Mouse (Mus musculus): ENCODE measurements around the gene Rasgrp2. TPM values are rescaled to one million over a fixed set of nuclear protein-coding genes. Genes with fewer than 3 reads are reported as not detected.

Rasgrp2 gene
- total RNA-seq, 1 experiment: 81.7 TPM

- no peak overlapping the region for H3K27ac ChIP-seq (ENCODE audit: insufficient read depth, low read depth, low read length, poor library complexity, severe bottlenecking)
- in situ Hi-C loops (cut with MboI; ENCODE audit: low sequenced_read_pairs in 2 of 2, unreplicated experiment in 2 of 2): no loop called here
- TF ChIP-seq MAFK (IDR thresholded peaks at IDR 0.05; ENCODE audit: insufficient read depth, low read depth, low read length): no peak
- no peak for TF ChIP-seq ZC3H11A (IDR thresholded peaks at IDR 0.05; ENCODE audit: borderline replicate concordance, low read depth, low read length)
- no peak for TF ChIP-seq ZNF384 (IDR thresholded peaks at IDR 0.05; ENCODE audit: low read depth, low read length)
- TF ChIP-seq CHD2 (IDR thresholded peaks at IDR 0.05; ENCODE audit: low read depth, low read length): no peak
- TF ChIP-seq HCFC1 (IDR thresholded peaks at IDR 0.05; ENCODE audit: borderline replicate concordance, insufficient read depth, low read length): no peak
- peaks cover 0 to 15% of the 10 kb centered on the region in 2 experiments; a peak in 2 of 4 replicates for H3K4me1 ChIP-seq (ENCODE audit: control insufficient read depth in 2 of 2, insufficient read depth in 2 of 2, low read length in 2 of 2, poor library complexity in 1 of 2)
- H3K9ac ChIP-seq (ENCODE audit: insufficient read depth, low read depth, low read length, poor library complexity, severe bottlenecking): no peak overlapping the region
- DNase-seq (ENCODE audit: low read depth, low spot score): no peak
- H3K9me3 ChIP-seq (ENCODE audit: control insufficient read depth, insufficient read depth, low read depth, low read length): no peaks in the 10 kb centered on the region
- no peaks in the 10 kb centered on the region for H3K36me3 ChIP-seq (ENCODE audit: control insufficient read depth, insufficient read depth, low read length, poor library complexity, severe bottlenecking)
- no peak overlapping the region for H3K4me3 ChIP-seq (ENCODE audit: insufficient read depth in 1 of 2, low read depth in 1 of 2, low read length in 2 of 2, poor library complexity in 1 of 2, severe bottlenecking in 1 of 2)
These were observed 15.7 kb upstream of the Rasgrp2 start for GRCm38 (mm10) chr19:6383470-6383869.

DNA sequence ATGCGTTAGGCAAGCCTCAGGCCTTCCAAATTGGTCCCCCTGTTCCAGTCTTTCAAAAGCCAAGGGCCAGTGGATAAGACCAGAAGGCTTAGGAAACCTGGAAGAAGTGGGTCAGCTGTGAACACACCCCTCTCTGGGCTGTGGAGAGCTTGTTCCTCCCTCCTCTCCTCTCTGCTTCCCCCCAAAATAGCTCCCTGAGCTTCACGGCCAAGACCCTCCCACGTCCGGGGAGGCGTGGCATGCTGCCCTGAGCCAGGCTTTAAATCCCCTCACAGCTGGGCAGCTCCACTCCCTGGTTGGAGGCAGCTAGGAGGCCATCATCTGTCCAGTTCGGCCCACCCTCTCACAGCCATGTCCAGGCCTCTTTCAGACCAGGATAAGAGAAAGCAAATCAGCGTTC is 15.0 kb upstream of the Rasgrp2 start, which contains the start of gene Pygm:
Gene Pygm (plus strand): TSS at position 272 of the 400 bp plus-strand sequence.
- in situ Hi-C loops (cut with MboI; ENCODE audit: low sequenced_read_pairs in 2 of 2, unreplicated experiment in 2 of 2): no loop called here
- Histone ChIP-seq H3K36me3 (ENCODE audit: control insufficient read depth, insufficient read depth, low read length, poor library complexity, severe bottlenecking) (no peaks in the 10 kb centered on the region), H3K9ac (ENCODE audit: insufficient read depth, low read depth, low read length, poor library complexity, severe bottlenecking) (no peak within 1 kb of the TSS), H3K27ac (ENCODE audit: insufficient read depth, low read depth, low read length, poor library complexity, severe bottlenecking) (no peak within 1 kb of the TSS), H3K4me1 (ENCODE audit: control insufficient read depth in 2 of 2, insufficient read depth in 2 of 2, low read length in 2 of 2, poor library complexity in 1 of 2) (peaks cover 0 to 20% of the 10 kb centered on the region in 2 experiments; a peak in 2 of 4 replicates), H3K4me3 (ENCODE audit: insufficient read depth in 1 of 2, low read depth in 1 of 2, low read length in 2 of 2, poor library complexity in 1 of 2, severe bottlenecking in 1 of 2) (no peak within 1 kb of the TSS), H3K9me3 (ENCODE audit: control insufficient read depth, insufficient read depth, low read depth, low read length) (no peaks in the 10 kb centered on the region)
- no peak for TF ChIP-seq ZC3H11A (IDR thresholded peaks at IDR 0.05; ENCODE audit: borderline replicate concordance, low read depth, low read length)
- TF ChIP-seq MAFK (IDR thresholded peaks at IDR 0.05; ENCODE audit: insufficient read depth, low read depth, low read length): no peak
- no peak for DNase-seq (ENCODE audit: low read depth, low spot score)

DNA sequence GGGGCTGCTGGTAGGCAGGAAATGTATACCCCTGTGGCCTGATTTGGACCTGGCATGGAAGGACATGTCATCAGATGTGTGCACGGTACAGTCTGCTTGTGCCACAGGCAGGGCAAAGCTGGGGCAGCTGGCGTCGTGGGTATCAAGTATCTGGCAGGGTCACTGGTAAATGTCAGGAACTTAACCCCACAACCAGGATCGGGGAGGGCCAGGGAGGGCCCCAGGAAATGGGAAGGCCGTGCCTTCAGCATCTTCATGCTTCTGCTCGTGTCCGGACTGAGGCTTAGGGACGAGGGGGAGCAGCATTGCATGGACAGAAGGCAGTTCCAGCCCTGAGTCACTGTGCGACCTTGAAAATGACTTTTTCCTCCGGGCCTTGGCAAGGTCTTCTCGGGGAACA is 14.2 kb upstream of the Rasgrp2 start:
- Histone ChIP-seq H3K36me3 (ENCODE audit: control insufficient read depth, insufficient read depth, low read length, poor library complexity, severe bottlenecking) (no peaks in the 10 kb centered on the region), H3K4me1 (ENCODE audit: control insufficient read depth in 2 of 2, insufficient read depth in 2 of 2, low read length in 2 of 2, poor library complexity in 1 of 2) (peaks cover 1 to 21% of the 10 kb centered on the region in 2 experiments; a peak in 3 of 4 replicates), H3K27ac (ENCODE audit: insufficient read depth, low read depth, low read length, poor library complexity, severe bottlenecking) (no peak overlapping the region), H3K4me3 (ENCODE audit: insufficient read depth in 1 of 2, low read depth in 1 of 2, low read length in 2 of 2, poor library complexity in 1 of 2, severe bottlenecking in 1 of 2) (no peak overlapping the region), H3K9ac (ENCODE audit: insufficient read depth, low read depth, low read length, poor library complexity, severe bottlenecking) (no peak overlapping the region), H3K9me3 (ENCODE audit: control insufficient read depth, insufficient read depth, low read depth, low read length) (no peaks in the 10 kb centered on the region)
- TF ChIP-seq HCFC1 (IDR thresholded peaks at IDR 0.05; ENCODE audit: borderline replicate concordance, insufficient read depth, low read length) (no peak), ZNF384 (IDR thresholded peaks at IDR 0.05; ENCODE audit: low read depth, low read length) (no peak), CHD2 (IDR thresholded peaks at IDR 0.05; ENCODE audit: low read depth, low read length) (no peak), ZC3H11A (IDR thresholded peaks at IDR 0.05; ENCODE audit: borderline replicate concordance, low read depth, low read length) (no peak), MAFK (IDR thresholded peaks at IDR 0.05; ENCODE audit: insufficient read depth, low read depth, low read length) (no peak)
- in situ Hi-C loops (cut with MboI; ENCODE audit: low sequenced_read_pairs in 2 of 2, unreplicated experiment in 2 of 2): no loop called here
- DNase-seq (ENCODE audit: low read depth, low spot score): no peak

DNA sequence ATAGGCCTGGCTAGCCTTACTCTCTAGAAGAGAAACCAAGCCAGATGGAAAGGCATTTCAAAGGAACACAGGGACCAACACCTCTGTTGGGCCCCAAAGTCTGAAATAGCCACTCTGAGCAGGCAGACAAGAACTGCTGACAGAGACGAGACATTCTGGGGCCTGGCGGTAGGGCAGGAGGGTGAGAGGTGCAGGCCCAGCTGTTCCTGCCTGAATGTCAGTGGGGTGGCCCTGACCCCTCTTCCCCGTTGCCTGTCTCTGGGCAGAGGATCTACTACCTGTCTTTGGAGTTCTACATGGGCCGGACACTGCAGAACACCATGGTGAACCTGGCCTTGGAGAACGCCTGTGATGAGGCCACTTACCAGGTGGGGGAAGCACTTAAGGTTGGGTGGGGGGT is 13.7 kb upstream of the Rasgrp2 start:
- DNase-seq (ENCODE audit: low read depth, low spot score): no peak
- TF ChIP-seq MAFK (IDR thresholded peaks at IDR 0.05; ENCODE audit: insufficient read depth, low read depth, low read length): no peak
- no peak overlapping the region for H3K9ac ChIP-seq (ENCODE audit: insufficient read depth, low read depth, low read length, poor library complexity, severe bottlenecking)
- H3K27ac ChIP-seq (ENCODE audit: insufficient read depth, low read depth, low read length, poor library complexity, severe bottlenecking): no peak overlapping the region
- in situ Hi-C loops (cut with MboI; ENCODE audit: low sequenced_read_pairs in 2 of 2, unreplicated experiment in 2 of 2): no loop called here
- no peak overlapping the region for H3K4me3 ChIP-seq (ENCODE audit: insufficient read depth in 1 of 2, low read depth in 1 of 2, low read length in 2 of 2, poor library complexity in 1 of 2, severe bottlenecking in 1 of 2)
- no peaks in the 10 kb centered on the region for H3K36me3 ChIP-seq (ENCODE audit: control insufficient read depth, insufficient read depth, low read length, poor library complexity, severe bottlenecking)
- peaks cover 6 to 26% of the 10 kb centered on the region in 2 experiments for H3K4me1 ChIP-seq (ENCODE audit: control insufficient read depth in 2 of 2, insufficient read depth in 2 of 2, low read length in 2 of 2, poor library complexity in 1 of 2)
- no peaks in the 10 kb centered on the region for H3K9me3 ChIP-seq (ENCODE audit: control insufficient read depth, insufficient read depth, low read depth, low read length)

- Histone ChIP-seq H3K4me3 (ENCODE audit: insufficient read depth in 1 of 2, low read depth in 1 of 2, low read length in 2 of 2, poor library complexity in 1 of 2, severe bottlenecking in 1 of 2) (no peak overlapping the region), H3K36me3 (ENCODE audit: control insufficient read depth, insufficient read depth, low read length, poor library complexity, severe bottlenecking) (no peaks in the 10 kb centered on the region), H3K4me1 (ENCODE audit: control insufficient read depth in 2 of 2, insufficient read depth in 2 of 2, low read length in 2 of 2, poor library complexity in 1 of 2) (peaks cover 6 to 29% of the 10 kb centered on the region in 2 experiments), H3K9me3 (ENCODE audit: control insufficient read depth, insufficient read depth, low read depth, low read length) (no peaks in the 10 kb centered on the region), H3K9ac (ENCODE audit: insufficient read depth, low read depth, low read length, poor library complexity, severe bottlenecking) (no peak overlapping the region), H3K27ac (ENCODE audit: insufficient read depth, low read depth, low read length, poor library complexity, severe bottlenecking) (no peak overlapping the region)
- no peak for DNase-seq (ENCODE audit: low read depth, low spot score)
- no peak for TF ChIP-seq ZC3H11A (IDR thresholded peaks at IDR 0.05; ENCODE audit: borderline replicate concordance, low read depth, low read length)
- TF ChIP-seq MAFK (IDR thresholded peaks at IDR 0.05; ENCODE audit: insufficient read depth, low read depth, low read length): no peak
- TF ChIP-seq ZNF384 (IDR thresholded peaks at IDR 0.05; ENCODE audit: low read depth, low read length): no peak
- no peak for TF ChIP-seq CHD2 (IDR thresholded peaks at IDR 0.05; ENCODE audit: low read depth, low read length)
- no peak for TF ChIP-seq HCFC1 (IDR thresholded peaks at IDR 0.05; ENCODE audit: borderline replicate concordance, insufficient read depth, low read length)
- in situ Hi-C loops (cut with MboI; ENCODE audit: low sequenced_read_pairs in 2 of 2, unreplicated experiment in 2 of 2): no loop called here
These were observed 13.3 kb upstream of the Rasgrp2 start for GRCm38 (mm10) chr19:6385821-6386220.
